Mouse (Mus musculus) lung, adult 2 months (tissue): ENCODE results near the gene Tbc1d24.

ENCODE experiments used
- CTCF ChIP-seq: fragments of 200-500 bp; IDR thresholded peaks from 2 replicates; pipeline ENCODE4 v1.5.1; 2011; ENCODE audit warnings: mild to moderate bottlenecking, low read length, control low read depth; ENCODE audit not compliant: insufficient read depth
- POLR2A ChIP-seq: fragments of 200-500 bp; IDR thresholded peaks from 2 replicates; pipeline ENCODE4 v1.6.1; 2011; ENCODE audit warnings: low read depth, mild to moderate bottlenecking, control low read depth, low read length, borderline replicate concordance; ENCODE audit errors: extremely low read depth

- no peak for TF ChIP-seq POLR2A
- TF ChIP-seq CTCF = no peak
Measured at GRCm38 (mm10) chr17:24191481-24191880, 13.9 kb downstream of the Tbc1d24 start.
